Mouse (Mus musculus) urinary bladder, postnatal 4 days (tissue): ENCODE measurements around the gene Hcls1.
A peak's percentile ranks its signal among the peaks of the same experiment; 100 is the strongest.

Experiments
- DNase-seq, 2 experiments: peaks; one replicate each; pipeline ENCODE4 v3.0.0; 2021 to 2022; ENCODE audit warnings: low spot score in 2 of 2

Gene Hcls1

GRCm38 (mm10) chr16:36989493-36989892 lies 54.7 kb downstream of the Hcls1 start:
- DNase-seq = no peak

- no peak for DNase-seq
These were observed 55.3 kb downstream of the Hcls1 start, which contains the start of gene Fbxo40 for GRCm38 (mm10) chr16:36989999-36990625. Fbxo40 (minus strand) TSS chr16:36990467.

GRCm38 (mm10) chr16:36997650-36998049 lies 62.9 kb downstream of the Hcls1 start:
- no peak for DNase-seq

- DNase-seq = no peak
These were observed 64.7 kb downstream of the Hcls1 start for GRCm38 (mm10) chr16:36999366-36999972.

GRCm38 (mm10) chr16:37009262-37009661 lies 74.5 kb downstream of the Hcls1 start:
- no peak for DNase-seq

GRCm38 (mm10) chr16:37010370-37010769 lies 75.6 kb downstream of the Hcls1 start:
- DNase-seq = no peak

- DNase-seq = peak; percentile 90 to 91
These were observed 76.5 kb downstream of the Hcls1 start, which contains the start of gene Polq for GRCm38 (mm10) chr16:37011061-37011921. Polq (plus strand) TSS chr16:37011786.

- DNase-seq = peak in 1 of 2 experiments; percentile 60
These were observed 77.1 kb downstream of the Hcls1 start for GRCm38 (mm10) chr16:37011922-37012289.

GRCm38 (mm10) chr16:37012336-37012735 lies 77.6 kb downstream of the Hcls1 start:
- DNase-seq = no peak
